Mouse (Mus musculus): ENCODE measurements at regions not wholly inside any gene's neighbourhood (a gene's known extent, or its start where the extent isn't known, plus 50 kb on each side); places are given as distances from the start of the nearest gene placed in this dataset.

- Histone ChIP-seq H3K4me3 (ENCODE audit: low read depth, low read length) (no peak overlapping the region), H3K4me2 (ENCODE audit: low read depth, low read length, poor library complexity, severe bottlenecking) (no peak overlapping the region), H3K27ac (ENCODE audit: low read depth, low read length) (no peak overlapping the region), H3K36me3 (ENCODE audit: insufficient read depth, low read length) (no peaks in the 10 kb centered on the region), H3K4me1 (ENCODE audit: insufficient read depth, low read length) (no peaks in the 10 kb centered on the region), H3K9ac (replicated peaks; ENCODE audit: low read length, poor library complexity, severe bottlenecking) (no peak overlapping the region), H3K27me3 (ENCODE audit: insufficient read depth, low read length) (no peaks in the 10 kb centered on the region), H3K9me3 (ENCODE audit: low read length) (no peaks in the 10 kb centered on the region)
- no peak for TF ChIP-seq CTCF (IDR thresholded peaks at IDR 0.05)
- WGBS = 54% methylated on average over 21 of the region's 21 CpGs
- no peak for ATAC-seq (ENCODE audit: low FRiP score)
- DNase-seq (ENCODE audit: low spot score) = no peak
Measured at GRCm38 (mm10) chr12:12995061-12995973, 53.6 kb upstream of the Mycn start.

GRCm38 (mm10) chr12:12993894-12994714, 52.4 kb upstream of the Mycn start:
- 51% methylated on average over 8 of the region's 8 CpGs for WGBS
- H3K4me3 ChIP-seq (ENCODE audit: low read depth, low read length) = no peak overlapping the region
- no peaks in the 10 kb centered on the region for H3K27me3 ChIP-seq (ENCODE audit: insufficient read depth, low read length)
- no peak overlapping the region for H3K27ac ChIP-seq (ENCODE audit: low read depth, low read length)
- TF ChIP-seq CTCF (IDR thresholded peaks at IDR 0.05) = no peak
- no peak overlapping the region for H3K4me2 ChIP-seq (ENCODE audit: low read depth, low read length, poor library complexity, severe bottlenecking)
- H3K9me3 ChIP-seq (ENCODE audit: low read length) = no peaks in the 10 kb centered on the region
- ATAC-seq (ENCODE audit: low FRiP score) (no peak), DNase-seq (ENCODE audit: low spot score) (no peak)
- H3K4me1 ChIP-seq (ENCODE audit: insufficient read depth, low read length) = no peaks in the 10 kb centered on the region
- no peak overlapping the region for H3K9ac ChIP-seq (replicated peaks; ENCODE audit: low read length, poor library complexity, severe bottlenecking)
- no peaks in the 10 kb centered on the region for H3K36me3 ChIP-seq (ENCODE audit: insufficient read depth, low read length)

Measured in midbrain, postnatal 0 days (tissue).